Mouse (Mus musculus) lung, postnatal 4 days (tissue): ENCODE results near the gene Timp3.

Experiments
- DNase-seq, 2 experiments: peaks; one replicate each; pipeline ENCODE4 v3.0.0; 2021

Gene Timp3

GRCm38 (mm10) chr10:86329241-86329882 is 29.2 kb downstream of the Timp3 start:
- DNase-seq: no peak

- DNase-seq: no peak
Measured at GRCm38 (mm10) chr10:86330993-86331680, 31.0 kb downstream of the Timp3 start.

- no peak for DNase-seq
Measured at GRCm38 (mm10) chr10:86331681-86332281, 31.6 kb downstream of the Timp3 start.

GRCm38 (mm10) chr10:86332942-86333341 is 32.8 kb downstream of the Timp3 start:
- DNase-seq: no peak

- no peak for DNase-seq
Measured at GRCm38 (mm10) chr10:86334581-86334980, 34.4 kb downstream of the Timp3 start.

- DNase-seq: no peak
Measured at GRCm38 (mm10) chr10:86336506-86336905, 36.3 kb downstream of the Timp3 start.

GRCm38 (mm10) chr10:86337239-86337638 is 37.1 kb downstream of the Timp3 start:
- no peak for DNase-seq

GRCm38 (mm10) chr10:86338121-86338715 is 38.0 kb downstream of the Timp3 start:
- DNase-seq: no peak

- DNase-seq: no peak
Measured at GRCm38 (mm10) chr10:86339121-86339520, 38.9 kb downstream of the Timp3 start.

- DNase-seq: peak; percentile 84 to 90
Measured at GRCm38 (mm10) chr10:86339649-86340379, 39.6 kb downstream of the Timp3 start.

- no peak for DNase-seq
Measured at GRCm38 (mm10) chr10:86340421-86340820, 40.2 kb downstream of the Timp3 start.

- DNase-seq: no peak
Measured at GRCm38 (mm10) chr10:86340991-86341527, 40.9 kb downstream of the Timp3 start.

GRCm38 (mm10) chr10:86341589-86341988 is 41.4 kb downstream of the Timp3 start:
- DNase-seq: peak; percentile 38 to 79

- DNase-seq: no peak
Measured at GRCm38 (mm10) chr10:86342151-86342550, 42.0 kb downstream of the Timp3 start.

- no peak for DNase-seq
Measured at GRCm38 (mm10) chr10:86342713-86343112, 42.5 kb downstream of the Timp3 start.

GRCm38 (mm10) chr10:86343362-86343761 is 43.2 kb downstream of the Timp3 start:
- no peak for DNase-seq

GRCm38 (mm10) chr10:86343931-86344330 is 43.8 kb downstream of the Timp3 start:
- no peak for DNase-seq

- peak; percentile 37 to 77 for DNase-seq
Measured at GRCm38 (mm10) chr10:86344654-86345053, 44.5 kb downstream of the Timp3 start.

GRCm38 (mm10) chr10:86345645-86346044 is 45.5 kb downstream of the Timp3 start:
- DNase-seq: no peak

- no peak for DNase-seq
Measured at GRCm38 (mm10) chr10:86346235-86346840, 46.2 kb downstream of the Timp3 start.

GRCm38 (mm10) chr10:86351287-86351686 is 51.1 kb downstream of the Timp3 start:
- DNase-seq: no peak

GRCm38 (mm10) chr10:86352521-86352920 is 52.3 kb downstream of the Timp3 start:
- DNase-seq: no peak
